Mouse (Mus musculus): ENCODE measurements around the gene Lingo4. TPM values are rescaled to one million over a fixed set of nuclear protein-coding genes. Genes with fewer than 3 reads are reported as not detected.

The Lingo4 gene
- total RNA-seq (2014; fragmentation: Nextera tagmentation), result not detected in 2 replicates
- not detected in 2 replicates for total RNA-seq (2017)

DNA sequence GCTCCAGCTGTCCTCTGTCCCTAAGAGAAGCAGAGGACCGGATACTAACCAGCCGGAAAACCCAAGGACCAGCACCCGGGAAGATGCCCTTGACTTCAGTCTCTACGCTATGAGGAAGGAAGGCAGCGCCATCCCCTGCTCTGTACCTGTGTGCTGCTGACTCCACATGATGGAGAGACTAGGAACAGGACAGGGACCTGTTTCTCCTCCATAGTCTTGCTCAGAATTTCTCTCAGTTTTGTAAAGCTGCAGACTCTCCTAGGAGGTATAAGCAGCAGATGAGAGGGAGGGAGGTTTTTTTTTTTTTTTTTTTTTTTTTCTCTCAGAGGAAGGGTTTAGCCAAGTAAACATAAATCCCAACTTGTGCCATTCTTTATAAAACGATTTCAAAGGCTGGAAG, at the start of gene Lingo4:
Gene Lingo4, plus strand, starts transcription at position 301 of the 400 bp plus-strand sequence.
- ATAC-seq (replicated peaks; ENCODE audit: poor library complexity, severe bottlenecking), result no peak

- no peak for ATAC-seq (replicated peaks; ENCODE audit: poor library complexity, severe bottlenecking)
Observed at GRCm38 (mm10) chr3:94360812-94361211, 37.5 kb upstream of the Lingo4 start.

DNA sequence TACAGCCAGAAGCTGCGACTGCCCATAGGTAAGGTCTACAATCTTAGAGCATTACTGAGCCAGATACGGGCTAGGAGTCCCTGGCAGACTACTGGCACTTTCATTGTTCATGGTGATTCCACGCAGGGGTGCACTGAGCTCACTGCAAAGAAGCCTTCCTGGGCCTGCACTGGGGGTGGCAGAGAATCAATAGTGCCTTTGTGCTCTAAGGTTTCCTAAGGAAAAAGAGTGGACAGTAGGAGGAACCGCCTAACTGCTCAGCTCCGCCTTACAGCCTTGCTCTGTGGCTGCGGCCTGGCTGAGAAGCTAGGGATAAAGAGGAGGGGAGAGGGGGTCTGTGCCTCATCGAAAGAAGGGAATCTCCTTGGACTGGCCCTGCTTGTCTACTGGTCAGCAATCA, 36.2 kb upstream of the Lingo4 start, which contains the start of gene C2cd4d:
Gene C2cd4d, plus strand, starts transcription at position 301 of the 400 bp plus-strand sequence.
- ATAC-seq (replicated peaks; ENCODE audit: poor library complexity, severe bottlenecking), result no peak

GRCm38 (mm10) chr3:94363291-94364153, 34.8 kb upstream of the Lingo4 start:
- peak; percentile 49 for ATAC-seq (replicated peaks; ENCODE audit: poor library complexity, severe bottlenecking)

GRCm38 (mm10) chr3:94364154-94364526, 34.2 kb upstream of the Lingo4 start:
- ATAC-seq (replicated peaks; ENCODE audit: poor library complexity, severe bottlenecking), result no peak

- peak; percentile 84 for ATAC-seq (replicated peaks; ENCODE audit: poor library complexity, severe bottlenecking)
Observed at GRCm38 (mm10) chr3:94366761-94367160, 31.6 kb upstream of the Lingo4 start.

- no peak for ATAC-seq (replicated peaks; ENCODE audit: poor library complexity, severe bottlenecking)
Observed at GRCm38 (mm10) chr3:94367511-94367910, 30.8 kb upstream of the Lingo4 start.

- ATAC-seq (replicated peaks; ENCODE audit: poor library complexity, severe bottlenecking), result no peak
Observed at GRCm38 (mm10) chr3:94368631-94369030, 29.7 kb upstream of the Lingo4 start.

DNA sequence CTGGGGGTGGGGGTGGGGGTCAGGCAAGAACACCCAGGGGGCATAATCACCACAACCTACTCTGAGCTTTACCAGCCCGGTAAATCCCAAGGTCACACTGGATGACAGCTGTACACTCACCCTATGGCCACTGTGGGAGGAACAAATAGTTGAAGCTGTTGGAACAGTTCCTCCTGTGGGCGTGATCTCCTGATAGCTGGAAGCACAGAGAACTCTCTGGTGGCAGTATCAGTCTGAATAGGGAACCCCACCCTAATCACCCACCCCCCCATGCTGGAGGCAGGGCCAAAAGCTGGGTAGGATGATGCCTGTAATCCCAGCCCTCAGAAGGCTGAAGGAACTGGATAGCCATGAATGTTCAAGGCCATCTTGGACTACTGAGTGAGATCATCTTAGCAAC, 28.6 kb upstream of the Lingo4 start:
- no peak for ATAC-seq (replicated peaks; ENCODE audit: poor library complexity, severe bottlenecking)

DNA sequence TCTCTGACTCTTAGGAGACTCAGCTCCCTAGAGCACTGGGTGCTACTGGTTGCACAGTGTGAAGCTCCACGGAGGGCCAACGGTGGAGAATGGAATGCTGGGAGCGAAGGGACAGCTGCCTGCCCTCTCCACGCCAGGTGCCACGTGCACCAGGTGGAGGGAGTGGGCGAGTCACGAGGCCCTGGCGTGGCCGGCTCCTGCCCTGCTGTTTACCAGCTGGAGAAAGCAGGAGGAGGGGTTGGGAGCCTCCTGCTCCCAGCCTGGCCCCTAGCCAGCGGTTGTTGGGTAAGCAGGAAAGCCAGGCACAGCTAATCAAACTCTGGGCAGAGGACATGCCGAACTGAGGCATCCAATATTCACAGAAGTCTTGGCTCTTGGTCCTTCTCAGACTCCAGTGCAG, 26.7 kb upstream of the Lingo4 start:
- no peak for ATAC-seq (replicated peaks; ENCODE audit: poor library complexity, severe bottlenecking)

- no peak for ATAC-seq (replicated peaks; ENCODE audit: poor library complexity, severe bottlenecking)
Observed at GRCm38 (mm10) chr3:94372038-94372437, 26.3 kb upstream of the Lingo4 start.

- no peak for ATAC-seq (replicated peaks; ENCODE audit: poor library complexity, severe bottlenecking)
Observed at GRCm38 (mm10) chr3:94372641-94373040, 25.7 kb upstream of the Lingo4 start, which contains the start of gene Rorc. Rorc (plus strand) TSS chr3:94372794.

GRCm38 (mm10) chr3:94373090-94373489, 25.2 kb upstream of the Lingo4 start:
- no peak for ATAC-seq (replicated peaks; ENCODE audit: poor library complexity, severe bottlenecking)

DNA sequence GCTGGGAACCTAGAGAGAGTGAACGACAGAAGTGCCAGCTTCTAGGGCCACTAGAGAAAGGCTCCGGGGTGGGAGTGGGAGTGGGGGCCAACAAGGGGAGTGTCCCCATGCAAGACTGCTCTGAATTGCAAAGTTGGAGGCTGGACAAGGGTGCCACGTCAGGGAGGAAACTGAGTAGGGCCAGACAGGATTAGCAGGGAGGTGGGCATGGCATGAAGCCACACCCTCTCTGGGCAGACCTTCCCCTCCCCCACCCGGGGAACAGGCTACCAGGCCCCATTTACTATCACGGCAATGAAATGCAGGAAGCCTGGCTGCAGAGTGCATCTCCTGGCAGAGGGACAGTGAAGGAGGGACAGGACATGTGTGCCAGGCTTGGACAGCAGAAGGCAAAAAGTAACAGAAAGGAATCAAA, 24.7 kb upstream of the Lingo4 start:
- ATAC-seq (replicated peaks; ENCODE audit: poor library complexity, severe bottlenecking), result 0 out of 2 replicates have a peak, but pooled peaks have one; percentile 12

DNA sequence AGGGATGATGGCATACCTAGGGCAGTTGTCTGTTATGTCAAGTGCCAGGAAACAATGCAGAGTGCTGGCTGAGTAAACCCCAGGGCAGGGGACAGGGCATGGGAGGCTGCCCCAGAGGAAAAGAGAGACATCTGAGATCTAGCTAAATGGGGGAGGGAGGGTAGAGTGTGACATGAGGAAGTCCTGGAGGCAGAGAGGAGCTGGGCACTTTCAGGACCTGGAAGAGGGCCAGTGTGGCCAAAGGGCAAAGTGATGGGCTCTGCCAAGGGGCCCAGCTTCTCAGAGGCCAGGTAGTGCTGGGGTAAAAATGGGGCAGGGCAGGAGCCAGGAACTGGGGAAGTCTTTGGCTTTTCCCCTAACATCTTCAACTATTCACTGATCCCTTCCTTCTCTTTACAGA, 23.7 kb upstream of the Lingo4 start:
- ATAC-seq (replicated peaks; ENCODE audit: poor library complexity, severe bottlenecking), result no peak

GRCm38 (mm10) chr3:94375146-94375545, 23.2 kb upstream of the Lingo4 start:
- peak; percentile 65 for ATAC-seq (replicated peaks; ENCODE audit: poor library complexity, severe bottlenecking)

DNA sequence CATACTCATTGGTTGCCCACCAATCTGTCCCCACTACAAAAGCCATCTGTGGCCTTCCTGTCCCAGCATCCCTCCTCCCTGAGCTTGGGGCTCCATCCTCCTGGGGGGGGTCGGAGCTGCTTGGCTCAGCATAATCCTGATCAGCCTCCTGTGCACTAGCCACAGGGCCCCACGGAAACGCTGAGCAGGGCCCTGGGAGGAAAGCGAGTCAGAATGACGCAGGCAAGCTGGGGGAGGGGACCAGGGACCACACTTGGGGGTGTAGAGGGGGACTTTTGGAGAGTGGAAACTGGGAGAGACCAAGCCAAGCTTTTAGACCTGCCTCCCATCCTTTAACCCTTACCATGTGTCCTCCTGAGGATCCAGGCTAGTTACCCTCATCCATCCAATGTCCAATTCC, 22.5 kb upstream of the Lingo4 start:
- ATAC-seq (replicated peaks; ENCODE audit: poor library complexity, severe bottlenecking), result no peak

- no peak for ATAC-seq (replicated peaks; ENCODE audit: poor library complexity, severe bottlenecking)
Observed at GRCm38 (mm10) chr3:94377028-94377923, 21.0 kb upstream of the Lingo4 start.

DNA sequence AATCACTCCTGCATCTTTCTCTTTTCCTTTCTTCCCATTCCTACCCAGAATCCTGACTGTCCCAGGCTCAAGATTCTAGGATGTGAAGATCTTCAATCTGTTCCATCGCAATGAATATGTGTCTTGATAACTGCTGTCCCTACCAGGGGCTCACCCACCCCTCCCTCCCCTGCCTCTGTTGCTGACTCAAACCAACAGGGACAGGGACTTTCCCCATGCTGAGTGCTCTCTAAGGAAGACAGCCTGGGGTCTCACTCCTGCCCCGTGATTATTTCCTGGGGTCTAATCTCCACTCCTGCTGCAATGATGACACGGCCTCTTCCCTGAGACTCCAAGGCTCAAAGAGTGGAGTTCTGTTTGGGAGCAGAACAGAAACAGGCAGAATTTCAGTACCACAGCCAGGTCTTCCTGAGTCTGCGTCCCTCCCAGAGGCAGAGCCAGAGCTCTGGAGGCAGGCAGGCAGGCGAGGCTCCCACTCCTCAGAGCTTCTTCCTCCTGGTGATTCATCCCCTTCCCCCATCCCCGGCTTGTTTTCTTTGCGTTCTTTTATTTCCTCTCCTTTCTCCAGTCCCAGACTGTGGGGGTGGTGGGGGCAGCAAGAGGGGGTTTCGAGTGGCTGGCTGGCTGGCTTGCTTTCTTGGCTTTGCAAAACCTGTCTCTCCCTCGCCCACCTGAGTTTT, 18.3 kb upstream of the Lingo4 start:
- ATAC-seq (replicated peaks; ENCODE audit: poor library complexity, severe bottlenecking), result no peak

- peak; percentile 70 for ATAC-seq (replicated peaks; ENCODE audit: poor library complexity, severe bottlenecking)
Observed at GRCm38 (mm10) chr3:94382308-94382707, 16.0 kb upstream of the Lingo4 start.
